Mouse (Mus musculus) spleen, postnatal 14 days (tissue): Measurements from ENCODE around the gene Rasal2.

Source experiments
- DNase-seq, 2 experiments: peaks; one replicate each; pipeline ENCODE4 v3.0.0; 2021 to 2022; ENCODE audit warnings: low spot score in 2 of 2

Rasal2 gene

GRCm38 (mm10) chr1:157143326-157143932 is 269.0 kb downstream of the Rasal2 start:
- no peak for DNase-seq

DNA sequence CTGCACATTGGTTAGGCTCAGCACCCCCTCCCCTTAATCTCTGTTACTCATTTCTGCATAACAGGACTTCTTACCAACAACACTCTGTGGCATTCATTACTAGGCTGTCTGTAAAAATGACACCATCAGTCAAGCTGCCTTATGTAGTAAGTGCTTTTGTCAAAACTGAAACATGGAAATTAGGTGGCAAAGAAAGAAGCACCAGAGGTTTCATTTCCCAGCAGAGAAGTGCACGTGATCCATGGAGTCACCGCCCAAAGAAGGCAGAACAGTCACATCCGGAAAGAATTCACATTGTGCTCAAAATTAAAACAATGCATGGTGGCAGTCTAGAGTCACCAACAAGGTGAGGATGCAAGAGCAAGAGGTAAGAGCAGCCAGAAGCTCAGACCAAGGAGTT is 271.4 kb downstream of the Rasal2 start:
- DNase-seq: no peak

GRCm38 (mm10) chr1:157137854-157138241 is 274.5 kb downstream of the Rasal2 start:
- no peak for DNase-seq

GRCm38 (mm10) chr1:157137132-157137853 is 275.1 kb downstream of the Rasal2 start:
- DNase-seq: no peak

- no peak for DNase-seq
Measured at GRCm38 (mm10) chr1:157128219-157128618, 284.2 kb downstream of the Rasal2 start.

- no peak for DNase-seq
Measured at GRCm38 (mm10) chr1:157123836-157124235, 288.6 kb downstream of the Rasal2 start.

- no peak for DNase-seq
Measured at GRCm38 (mm10) chr1:157119168-157119567, 293.2 kb downstream of the Rasal2 start.

DNA sequence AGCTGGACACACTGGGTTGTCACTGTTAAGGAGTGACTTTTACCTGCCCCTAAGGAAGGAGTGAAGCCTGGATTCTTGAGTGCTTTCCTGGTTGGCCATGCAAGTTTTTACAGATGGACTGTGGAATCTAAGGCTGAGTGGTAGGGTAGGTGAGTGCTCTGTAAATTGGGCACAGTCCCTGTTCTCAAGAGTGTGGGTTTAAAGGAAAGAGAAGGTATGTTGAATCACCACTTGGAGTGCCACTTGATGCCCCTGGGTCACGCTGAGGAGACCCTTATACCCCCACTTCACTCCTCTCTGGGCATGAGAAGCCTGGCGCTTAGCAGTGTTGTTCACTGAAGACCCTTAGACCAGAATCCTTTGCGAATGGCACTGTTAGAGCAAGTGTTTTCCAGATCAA is 295.0 kb downstream of the Rasal2 start:
- DNase-seq: no peak

- no peak for DNase-seq
Measured at GRCm38 (mm10) chr1:157114492-157114891, 297.9 kb downstream of the Rasal2 start.

DNA sequence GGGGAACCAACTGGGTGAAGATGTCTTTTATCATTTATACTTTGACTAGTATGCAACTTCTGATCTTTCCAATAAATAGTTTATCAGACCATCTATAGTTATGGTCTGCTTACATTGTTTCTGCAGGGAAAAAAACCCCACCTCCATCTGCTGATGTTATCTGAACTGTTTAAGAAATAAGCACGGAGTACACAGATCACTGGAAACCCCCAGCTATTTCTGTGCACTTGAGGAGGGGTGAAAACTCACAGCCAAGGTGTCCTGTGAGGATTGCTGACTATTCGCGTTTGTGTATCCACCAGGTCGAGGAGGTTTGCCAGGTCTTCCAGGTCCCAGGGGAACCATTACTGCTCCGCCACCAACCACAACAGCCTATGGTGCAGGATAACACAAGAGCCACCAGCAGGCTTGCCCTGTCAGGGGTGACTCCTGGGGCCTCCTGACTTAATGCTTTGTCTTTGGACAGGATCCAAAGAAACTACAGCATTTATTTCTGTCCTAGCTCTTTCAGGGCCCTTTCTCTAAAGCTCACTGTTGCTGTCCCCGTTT is 302.0 kb downstream of the Rasal2 start:
- no peak for DNase-seq

DNA sequence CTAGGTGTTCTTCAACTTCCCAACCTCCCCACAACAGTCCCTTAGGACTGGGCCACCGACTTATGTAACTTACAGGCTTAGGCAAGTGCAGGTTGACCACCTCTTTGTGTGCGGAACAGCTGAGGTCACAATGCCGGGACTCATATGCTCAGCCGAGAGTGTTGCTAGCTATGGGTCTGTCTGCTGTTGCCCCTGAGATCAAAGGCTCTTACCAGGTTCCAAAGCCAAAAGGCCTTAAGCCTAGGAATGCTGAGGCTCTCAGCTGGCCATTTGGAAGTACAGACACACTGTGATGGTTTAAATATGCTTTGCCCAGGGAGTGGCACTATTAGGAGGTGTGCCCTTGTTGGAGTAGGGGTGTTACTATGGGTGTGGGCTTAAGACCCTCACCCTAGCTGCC is 303.8 kb downstream of the Rasal2 start, which contains the start of gene Tex35:
Tex35 (minus strand) TSS at position 101 of the 400 bp plus-strand sequence.
- no peak for DNase-seq

DNA sequence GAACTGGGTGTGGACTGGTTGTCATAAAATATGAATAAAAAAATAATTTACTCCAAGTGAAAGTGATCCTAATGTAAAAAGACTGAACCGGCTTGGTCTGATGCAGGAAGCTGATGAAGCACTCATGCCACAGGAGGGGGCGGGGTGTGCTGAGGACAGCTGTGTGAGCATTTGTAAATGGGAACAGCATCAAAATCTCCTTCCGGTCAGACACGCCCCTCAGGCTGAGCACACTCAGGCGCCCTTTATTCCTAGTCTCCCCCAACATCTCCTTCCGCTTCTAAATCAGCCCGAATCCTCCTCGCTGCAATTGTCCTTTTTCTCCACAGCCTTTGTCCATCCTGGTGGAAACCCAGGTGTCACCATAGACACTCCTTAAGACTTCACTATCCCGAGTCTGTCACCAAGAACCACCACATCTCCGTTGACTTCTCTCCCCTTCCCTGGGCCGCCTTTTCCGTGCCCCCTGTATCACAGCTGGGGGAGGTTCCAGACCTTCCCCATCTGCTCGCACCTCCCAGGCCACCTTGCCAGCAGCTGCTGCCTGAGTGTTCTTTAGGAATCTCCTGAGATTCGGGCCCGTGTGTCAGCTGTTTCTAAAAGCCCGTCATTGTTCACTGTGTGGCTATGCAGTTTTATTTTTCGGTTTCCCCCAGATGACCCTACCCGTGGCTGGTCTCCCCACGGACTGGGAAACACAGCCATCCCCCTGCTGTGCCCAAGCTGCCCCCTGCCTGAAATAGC is 311.1 kb downstream of the Rasal2 start:
- no peak for DNase-seq

DNA sequence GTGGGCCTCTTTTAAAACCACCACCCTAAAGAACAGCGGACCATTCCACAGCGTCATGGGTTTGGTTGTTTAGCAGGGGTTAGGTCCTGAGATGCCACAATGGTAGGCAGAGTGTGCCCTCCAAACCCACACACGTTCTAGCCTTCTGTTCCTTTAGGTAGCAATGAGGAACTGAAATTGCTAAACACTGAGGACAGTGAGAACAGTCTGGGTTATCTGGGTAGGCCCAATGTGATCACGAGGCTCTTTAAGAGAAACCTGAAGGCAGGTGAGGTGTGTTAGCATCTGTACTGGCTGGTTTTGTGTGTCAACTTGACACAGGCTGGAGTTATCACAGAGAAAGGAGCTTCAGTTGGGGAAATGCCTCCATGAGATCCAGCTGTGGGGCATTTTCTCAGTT is 316.9 kb downstream of the Rasal2 start:
- DNase-seq: no peak

DNA sequence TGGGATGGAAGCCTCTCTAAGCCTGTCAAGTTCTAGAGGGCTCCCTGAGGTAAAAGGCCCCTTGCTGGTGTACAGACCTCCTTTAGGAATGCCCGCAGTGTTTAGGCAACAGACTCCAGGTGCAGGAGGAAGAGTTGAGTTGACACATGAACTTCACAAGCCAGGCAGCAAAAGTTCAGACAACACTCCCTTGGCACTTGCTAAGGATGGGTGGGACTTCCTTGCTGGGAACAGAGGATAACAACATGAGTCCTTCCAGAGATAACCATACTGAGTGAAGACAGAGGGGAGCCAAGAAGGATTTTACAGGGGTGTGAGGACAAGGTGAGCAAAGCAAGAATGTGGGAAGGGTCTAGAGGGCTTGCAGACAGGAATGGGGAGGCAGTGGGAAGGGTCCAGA is 319.8 kb downstream of the Rasal2 start:
- no peak for DNase-seq

- DNase-seq: no peak
Measured at GRCm38 (mm10) chr1:157092140-157092539, 320.3 kb downstream of the Rasal2 start.

DNA sequence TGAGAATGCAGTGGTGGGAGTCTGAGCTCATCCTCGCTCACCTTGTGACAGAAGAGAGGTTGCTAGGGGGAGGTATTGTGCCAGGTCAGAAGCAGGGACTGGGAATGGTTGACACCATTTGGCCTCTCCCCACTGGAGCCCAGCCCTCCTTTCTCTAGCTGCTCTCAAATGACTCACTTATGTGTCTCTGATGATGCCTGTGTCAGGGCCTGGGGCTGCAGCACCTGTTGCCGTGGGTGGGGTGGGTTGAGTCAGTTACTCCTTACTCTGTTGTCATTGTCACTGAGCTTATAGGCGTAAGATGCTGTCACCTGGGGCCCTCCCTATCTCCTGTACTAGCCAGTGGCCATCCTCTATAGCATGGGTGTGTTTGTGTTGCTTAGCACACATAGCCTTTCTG is 321.6 kb downstream of the Rasal2 start:
- no peak for DNase-seq

- peak in 1 of 2 experiments; percentile 36 for DNase-seq
Measured at GRCm38 (mm10) chr1:157086097-157086994, 326.0 kb downstream of the Rasal2 start.
